Mouse (Mus musculus): ENCODE measurements around the gene Nt5e.

DNA sequence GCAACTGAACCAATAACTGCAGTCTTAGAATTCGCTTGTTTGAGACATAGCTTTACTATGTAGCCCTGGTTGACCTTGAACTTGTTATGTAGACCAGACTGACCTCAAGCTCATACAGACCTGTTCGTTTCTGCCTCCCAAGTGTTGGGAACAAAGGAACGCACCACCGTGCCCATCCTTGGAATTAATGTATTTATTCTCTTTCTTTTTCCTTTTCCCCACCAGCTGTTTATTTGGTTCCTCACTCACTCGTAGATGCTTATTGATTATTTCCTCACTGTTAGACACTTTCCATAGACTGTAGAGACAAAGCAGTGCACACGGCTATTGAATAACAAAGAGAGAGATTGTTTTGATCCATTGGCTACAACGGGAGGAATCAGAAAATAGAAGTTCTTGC lies 15.2 kb downstream of the Nt5e start:
- no peak for TF ChIP-seq TAL1 (IDR thresholded peaks at IDR 0.05; ENCODE audit: low read length)
- no peak for TF ChIP-seq GATA1 (IDR thresholded peaks at IDR 0.05; ENCODE audit: low read length)
